Mouse (Mus musculus) heart, embryonic 13.5 days (tissue): ENCODE measurements at regions not wholly inside any gene's neighbourhood (a gene's known extent, or its start where the extent isn't known, plus 50 kb on each side); places are given as distances from the start of the nearest gene placed in this dataset.

Experiments
- ATAC-seq: fragments of 200-750 bp; cut with Nextera tagmentation; 2 replicates; pipeline ENCODE4 v1.8.0; 2017; ENCODE audit warnings: moderate TSS enrichment; ENCODE audit not compliant: insufficient number of reproducible peaks, low FRiP score, low TSS enrichment; ENCODE audit errors: extremely low read depth
- H3K27ac ChIP-seq: fragments of 300-500 bp; sonication (generic); replicated peaks from 2 replicates; pipeline ENCODE4 v1.5.1; 2015; ENCODE audit warnings: moderate library complexity, mild to moderate bottlenecking, inconsistent platforms
- H3K27me3 ChIP-seq: fragments of 300-500 bp; sonication (generic); replicated peaks from 2 replicates; pipeline ENCODE4 v1.6.1; 2015; ENCODE audit warnings: mild to moderate bottlenecking, inconsistent platforms
- H3K36me3 ChIP-seq: fragments of 300-500 bp; sonication (generic); 2 replicates; pipeline ENCODE4 v1.6.1; 2015; ENCODE audit warnings: mild to moderate bottlenecking, inconsistent platforms
- H3K4me1 ChIP-seq: fragments of 300-500 bp; sonication (generic); 2 replicates; pipeline ENCODE4 v1.6.1; 2015; ENCODE audit warnings: inconsistent platforms
- H3K4me2 ChIP-seq: fragments of 300-500 bp; sonication (generic); 2 replicates; pipeline ENCODE4 v1.6.1; 2015; ENCODE audit warnings: inconsistent platforms, mild to moderate bottlenecking, moderate library complexity
- H3K4me3 ChIP-seq: fragments of 300-500 bp; sonication (generic); 2 replicates; pipeline ENCODE4 v1.5.1; 2015; ENCODE audit warnings: moderate library complexity, mild to moderate bottlenecking, inconsistent platforms
- H3K9ac ChIP-seq: fragments of 300-500 bp; sonication (generic); 2 replicates; pipeline ENCODE4 v1.6.1; 2015; ENCODE audit warnings: inconsistent platforms, mild to moderate bottlenecking, moderate library complexity
- H3K9me3 ChIP-seq: fragments of 300-500 bp; sonication (generic); 2 replicates; pipeline ENCODE4 v1.6.1; 2016; ENCODE audit warnings: inconsistent platforms
- WGBS: fragments of 180-500 bp; shearing (Covaris S2); methylation state at CpG from one replicate; pipeline ENCODE4 v1.1.7; 2015; ENCODE audit warnings: mixed read lengths; 5-methylcytosine and 5-hydroxymethylcytosine counted together

GRCm38 (mm10) chr16:24211588-24211987 lies 181.7 kb upstream of the Lpp start:
- H3K9ac ChIP-seq = no peak overlapping the region
- peaks cover 12% of the 10 kb centered on the region for H3K4me1 ChIP-seq
- H3K27ac ChIP-seq = no peak overlapping the region
- 0 out of 2 replicates have a peak, but pooled peaks cover 3% of the 10 kb centered on the region for H3K27me3 ChIP-seq
- H3K4me3 ChIP-seq = no peak overlapping the region
- no peaks in the 10 kb centered on the region for H3K36me3 ChIP-seq
- no peak overlapping the region for H3K4me2 ChIP-seq
- WGBS = 72% methylated on average over 1 of the region's 1 CpGs
- no peaks in the 10 kb centered on the region for H3K9me3 ChIP-seq
- no peak for ATAC-seq

- Histone ChIP-seq H3K9me3 (no peaks in the 10 kb centered on the region), H3K36me3 (no peaks in the 10 kb centered on the region), H3K4me3 (no peak overlapping the region), H3K27ac (no peak overlapping the region), H3K4me1 (peaks cover 21% of the 10 kb centered on the region), H3K4me2 (no peak overlapping the region), H3K27me3 (no peaks in the 10 kb centered on the region), H3K9ac (no peak overlapping the region)
- 64% methylated on average over 2 of the region's 2 CpGs for WGBS
- no peak for ATAC-seq
Measured at GRCm38 (mm10) chr16:24208876-24209275, 184.4 kb upstream of the Lpp start.

GRCm38 (mm10) chr16:24208118-24208517 lies 185.2 kb upstream of the Lpp start:
- ATAC-seq = no peak
- Histone ChIP-seq H3K27ac (no peak overlapping the region), H3K36me3 (no peaks in the 10 kb centered on the region), H3K4me2 (no peak overlapping the region), H3K4me1 (peaks cover 26% of the 10 kb centered on the region), H3K9me3 (no peaks in the 10 kb centered on the region), H3K9ac (no peak overlapping the region), H3K27me3 (no peaks in the 10 kb centered on the region), H3K4me3 (no peak overlapping the region)
- WGBS = 73% methylated on average over 2 of the region's 2 CpGs

- Histone ChIP-seq H3K4me3 (no peak overlapping the region), H3K27ac (no peak overlapping the region), H3K36me3 (no peaks in the 10 kb centered on the region), H3K27me3 (no peaks in the 10 kb centered on the region), H3K9ac (no peak overlapping the region), H3K4me1 (peaks cover 36% of the 10 kb centered on the region), H3K4me2 (no peak overlapping the region), H3K9me3 (no peaks in the 10 kb centered on the region)
- ATAC-seq = no peak
- WGBS = 60% methylated on average over 4 of the region's 4 CpGs
Measured at GRCm38 (mm10) chr16:24207056-24207455, 186.3 kb upstream of the Lpp start.

- no peaks in the 10 kb centered on the region for H3K27me3 ChIP-seq
- no peak overlapping the region for H3K4me2 ChIP-seq
- ATAC-seq = no peak
- H3K4me3 ChIP-seq = no peak overlapping the region
- no peaks in the 10 kb centered on the region for H3K36me3 ChIP-seq
- H3K27ac ChIP-seq = no peak overlapping the region
- no peaks in the 10 kb centered on the region for H3K9me3 ChIP-seq
- H3K4me1 ChIP-seq = peaks cover 42% of the 10 kb centered on the region
- H3K9ac ChIP-seq = no peak overlapping the region
- 66% methylated on average over 4 of the region's 4 CpGs for WGBS
Measured at GRCm38 (mm10) chr16:24206461-24206861, 186.8 kb upstream of the Lpp start.

DNA sequence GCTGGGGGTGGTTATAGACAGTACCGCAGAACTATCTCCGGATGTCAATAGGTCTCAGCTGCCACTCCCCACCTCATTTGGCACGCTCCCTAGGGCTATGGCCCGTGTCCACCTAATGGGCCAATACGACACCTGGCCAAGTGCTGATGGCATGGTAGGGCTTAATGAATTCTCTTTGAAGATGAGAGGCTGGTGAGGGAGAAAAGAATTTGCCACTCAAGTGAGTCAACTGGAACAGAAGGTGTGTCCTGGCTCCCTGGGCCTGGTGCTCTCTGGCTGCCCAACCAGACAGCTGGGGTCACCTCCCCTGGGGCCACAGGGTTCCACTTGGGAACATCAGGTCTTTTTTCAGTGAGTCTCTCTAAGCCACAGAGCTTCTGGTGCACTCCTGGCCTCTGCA lies 187.7 kb upstream of the Lpp start:
- 77% methylated on average over 5 of the region's 5 CpGs for WGBS
- Histone ChIP-seq H3K4me3 (no peak overlapping the region), H3K9ac (no peak overlapping the region), H3K27me3 (no peaks in the 10 kb centered on the region), H3K36me3 (no peaks in the 10 kb centered on the region), H3K4me1 (peaks cover 50% of the 10 kb centered on the region), H3K27ac (no peak overlapping the region), H3K4me2 (no peak overlapping the region), H3K9me3 (no peaks in the 10 kb centered on the region)
- ATAC-seq = no peak

DNA sequence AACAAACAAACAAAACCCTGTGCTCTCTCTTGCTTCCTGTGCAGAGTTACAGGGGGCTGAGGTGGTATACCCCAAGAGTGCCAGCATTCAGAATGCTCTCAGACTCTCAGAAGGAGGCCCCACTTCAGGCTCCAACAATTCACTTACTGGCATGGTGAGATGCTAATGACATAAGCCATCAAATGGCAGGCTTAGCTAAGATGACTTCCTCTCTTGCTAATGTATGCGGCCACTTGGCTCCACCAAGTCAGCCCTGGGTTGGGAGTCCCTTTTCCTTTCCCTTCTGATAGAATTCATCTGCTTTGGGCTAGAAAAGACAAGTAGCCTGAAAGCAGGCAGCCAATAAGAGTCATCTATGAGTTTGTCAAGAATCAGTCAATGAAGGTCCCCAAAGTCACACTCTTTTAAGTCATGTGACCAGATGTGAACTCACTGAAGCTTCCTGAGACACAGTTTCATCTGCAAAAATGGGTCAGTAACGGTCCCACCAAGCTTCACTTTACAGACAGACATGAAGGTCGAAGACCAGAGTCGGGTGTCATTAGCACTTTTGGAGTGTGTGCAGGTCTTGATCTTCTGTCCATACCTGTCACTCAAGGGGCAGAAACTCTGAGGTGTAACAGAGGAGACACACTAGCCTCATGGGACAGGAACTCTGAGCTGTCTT lies 189.1 kb upstream of the Lpp start:
- H3K4me3 ChIP-seq = no peak overlapping the region
- H3K27ac ChIP-seq = no peak overlapping the region
- H3K4me1 ChIP-seq = peaks cover 56% of the 10 kb centered on the region
- no peaks in the 10 kb centered on the region for H3K36me3 ChIP-seq
- no peaks in the 10 kb centered on the region for H3K9me3 ChIP-seq
- WGBS = 76% methylated on average over 4 of the region's 4 CpGs
- ATAC-seq = no peak
- no peak overlapping the region for H3K4me2 ChIP-seq
- H3K9ac ChIP-seq = no peak overlapping the region
- no peaks in the 10 kb centered on the region for H3K27me3 ChIP-seq

GRCm38 (mm10) chr16:24202653-24203052 lies 190.7 kb upstream of the Lpp start:
- no peak for ATAC-seq
- no peaks in the 10 kb centered on the region for H3K27me3 ChIP-seq
- peaks cover 55% of the 10 kb centered on the region for H3K4me1 ChIP-seq
- H3K4me3 ChIP-seq = no peak overlapping the region
- 75% methylated on average over 5 of the region's 5 CpGs for WGBS
- H3K27ac ChIP-seq = no peak overlapping the region
- no peaks in the 10 kb centered on the region for H3K9me3 ChIP-seq
- H3K4me2 ChIP-seq = no peak overlapping the region
- H3K36me3 ChIP-seq = no peaks in the 10 kb centered on the region
- H3K9ac ChIP-seq = no peak overlapping the region

DNA sequence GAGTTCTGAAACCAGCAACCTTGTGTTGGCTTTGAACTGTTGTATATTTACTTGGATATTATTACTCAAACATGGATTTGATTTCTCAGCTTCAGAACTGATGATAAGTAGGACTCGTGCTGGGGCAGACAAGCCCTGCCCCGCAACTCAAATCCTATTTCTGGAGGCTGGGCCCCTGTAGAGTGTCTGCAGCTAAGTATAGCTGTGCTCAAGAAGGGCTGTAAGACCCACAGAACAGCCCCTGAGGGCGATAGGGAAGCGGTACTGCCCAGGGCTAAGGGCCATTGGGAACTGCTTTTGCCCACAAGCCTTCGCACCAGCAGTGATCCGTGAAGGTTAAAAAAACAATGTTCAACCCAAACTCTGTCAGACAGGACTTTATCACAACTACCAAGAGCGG lies 191.9 kb upstream of the Lpp start:
- Histone ChIP-seq H3K27me3 (no peaks in the 10 kb centered on the region), H3K4me2 (no peak overlapping the region), H3K27ac (peak overlapping the region; percentile 20), H3K4me1 (peaks cover 43% of the 10 kb centered on the region), H3K4me3 (no peak overlapping the region), H3K9me3 (no peaks in the 10 kb centered on the region), H3K36me3 (no peaks in the 10 kb centered on the region), H3K9ac (no peak overlapping the region)
- 40% methylated on average over 7 of the region's 7 CpGs for WGBS
- ATAC-seq = no peak

- Histone ChIP-seq H3K27me3 (no peaks in the 10 kb centered on the region), H3K9me3 (no peaks in the 10 kb centered on the region), H3K27ac (no peak overlapping the region), H3K36me3 (no peaks in the 10 kb centered on the region), H3K4me3 (no peak overlapping the region), H3K4me2 (no peak overlapping the region), H3K9ac (no peak overlapping the region), H3K4me1 (peaks cover 35% of the 10 kb centered on the region)
- 90% methylated on average over 5 of the region's 5 CpGs for WGBS
- ATAC-seq = no peak
Measured at GRCm38 (mm10) chr16:24200200-24200599, 193.1 kb upstream of the Lpp start.

GRCm38 (mm10) chr16:24199408-24200167 lies 193.7 kb upstream of the Lpp start:
- Histone ChIP-seq H3K36me3 (no peaks in the 10 kb centered on the region), H3K9ac (no peak overlapping the region), H3K27ac (no peak overlapping the region), H3K27me3 (no peaks in the 10 kb centered on the region), H3K4me1 (peaks cover 35% of the 10 kb centered on the region), H3K9me3 (no peaks in the 10 kb centered on the region), H3K4me3 (no peak overlapping the region), H3K4me2 (no peak overlapping the region)
- WGBS = 76% methylated on average over 18 of the region's 18 CpGs
- ATAC-seq = no peak

DNA sequence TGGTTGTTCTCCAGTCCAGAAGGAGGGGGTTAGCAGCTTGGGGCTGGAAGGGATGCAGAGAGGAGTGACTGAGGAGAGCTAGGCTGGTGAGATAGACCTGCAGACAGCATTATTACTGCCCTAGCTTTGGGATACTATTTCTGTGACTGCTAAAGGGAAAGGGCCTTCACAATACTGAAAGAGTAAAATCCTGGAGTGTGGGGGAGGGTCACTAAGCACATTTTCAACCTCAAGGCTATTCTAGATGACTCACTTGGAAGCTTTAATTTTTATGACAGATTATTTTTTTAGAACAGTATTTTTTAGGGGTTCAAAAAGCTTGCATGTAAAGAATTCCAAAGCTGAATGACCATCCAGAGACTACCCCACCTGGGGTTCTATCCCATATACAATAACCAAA lies 195.0 kb upstream of the Lpp start:
- Histone ChIP-seq H3K27me3 (no peaks in the 10 kb centered on the region), H3K36me3 (no peaks in the 10 kb centered on the region), H3K4me3 (no peak overlapping the region), H3K9ac (no peak overlapping the region), H3K9me3 (no peaks in the 10 kb centered on the region), H3K4me2 (no peak overlapping the region), H3K4me1 (peaks cover 42% of the 10 kb centered on the region), H3K27ac (no peak overlapping the region)
- no peak for ATAC-seq
